ENCODE assay signal across 8 mouse cellular contexts in genomic region chr4:126131290-126132121, GRCm38 (mm10). TPM values are rescaled to one million over a fixed set of nuclear protein-coding genes. Genes with fewer than 3 reads are reported as not detected.
DNase-seq lines count a peak whose midpoint lies in the region; ATAC-seq and TF ChIP-seq lines count a peak whose summit lies in the region.

No protein-coding gene starts in this region.

- H3K27ac ChIP-seq in forebrain, postnatal 0 days (ENCODE audit: low read depth, low read length) = peak overlapping the region; percentile 64
- peak overlapping the region; percentile 65 for H3K27ac ChIP-seq in intestine, embryonic 16.5 days (ENCODE audit: low read length)
- peak overlapping the region; percentile 58 for H3K27ac ChIP-seq in limb, embryonic 13.5 days

- no peaks in the 10 kb centered on the region for H3K9me3 ChIP-seq in forebrain, postnatal 0 days (ENCODE audit: low read length)
- no peaks in the 10 kb centered on the region for H3K9me3 ChIP-seq in intestine, embryonic 16.5 days (ENCODE audit: control insufficient read depth, low read length)
- no peaks in the 10 kb centered on the region for H3K9me3 ChIP-seq in limb, embryonic 13.5 days

- peak; percentile 88 to 91 for DNase-seq in cerebellum, postnatal 10 days
- no peak for DNase-seq in cerebellum, adult 11 months
- DNase-seq in adrenal gland, adult 2 months = peak; percentile 83
- peak; percentile 75 for DNase-seq in forebrain, postnatal 0 days
- peak; percentile 61 to 69 for DNase-seq in monocyte, adult 2 months (ENCODE audit: low read depth in 1 of 2, low spot score in 2 of 2)
- DNase-seq in spleen, postnatal 4 days (ENCODE audit: low spot score in 2 of 2) = no peak

- peak; percentile 91 for ATAC-seq in forebrain, postnatal 0 days
- ATAC-seq in intestine, embryonic 16.5 days = peak; percentile 61
- peak; percentile 49; the same call in 1 of the 2 replicates for ATAC-seq in limb, embryonic 13.5 days (ENCODE audit: low FRiP score, low read depth)

- no peak overlapping the region for H3K4me3 ChIP-seq in forebrain, postnatal 0 days (ENCODE audit: low read depth, low read length)
- no peak overlapping the region for H3K4me3 ChIP-seq in intestine, embryonic 16.5 days (ENCODE audit: low read length)
- H3K4me3 ChIP-seq in limb, embryonic 13.5 days = no peak overlapping the region

- no peak overlapping the region for H3K4me2 ChIP-seq in forebrain, postnatal 0 days (ENCODE audit: low read depth)
- H3K4me2 ChIP-seq in intestine, embryonic 16.5 days (ENCODE audit: low read depth, low read length) = no peak overlapping the region
- H3K4me2 ChIP-seq in limb, embryonic 13.5 days (replicated peaks) = no peak overlapping the region

- no peaks in the 10 kb centered on the region for H3K27me3 ChIP-seq in forebrain, postnatal 0 days (ENCODE audit: insufficient read depth, low read length)
- no peaks in the 10 kb centered on the region for H3K27me3 ChIP-seq in intestine, embryonic 16.5 days (replicated peaks; ENCODE audit: control insufficient read depth, insufficient read depth, low read length)
- no peaks in the 10 kb centered on the region for H3K27me3 ChIP-seq in limb, embryonic 13.5 days

- 0 out of 2 replicates have a peak, but pooled peaks have one; percentile 10 for TF ChIP-seq CTCF in forebrain, postnatal 0 days (IDR thresholded peaks at IDR 0.05; ENCODE audit: low read depth)

- peaks cover 45% of the 10 kb centered on the region for H3K36me3 ChIP-seq in forebrain, postnatal 0 days (ENCODE audit: insufficient read depth)
- peaks cover 25% of the 10 kb centered on the region for H3K36me3 ChIP-seq in intestine, embryonic 16.5 days (ENCODE audit: control insufficient read depth, insufficient read depth, low read length)
- peaks cover 81% of the 10 kb centered on the region for H3K36me3 ChIP-seq in limb, embryonic 13.5 days

- H3K4me1 ChIP-seq in forebrain, postnatal 0 days (ENCODE audit: insufficient read depth) = peaks cover 3% of the 10 kb centered on the region; the same call in 1 of the 2 replicates
- H3K4me1 ChIP-seq in intestine, embryonic 16.5 days (ENCODE audit: control insufficient read depth, insufficient read depth, low read length) = peaks cover 22% of the 10 kb centered on the region
- peaks cover 38% of the 10 kb centered on the region for H3K4me1 ChIP-seq in limb, embryonic 13.5 days

- WGBS in forebrain, postnatal 0 days = 57% methylated on average over 10 of the region's 10 CpGs
- WGBS in intestine, embryonic 16.5 days = 53% methylated on average over 10 of the region's 10 CpGs
- WGBS in limb, embryonic 13.5 days = 52% methylated on average over 10 of the region's 10 CpGs

- no peak overlapping the region for H3K9ac ChIP-seq in forebrain, postnatal 0 days
- no peak overlapping the region for H3K9ac ChIP-seq in intestine, embryonic 16.5 days (ENCODE audit: low read depth, low read length)
- 0 out of 2 replicates have a peak overlapping the region, but pooled peaks have one; percentile 6 for H3K9ac ChIP-seq in limb, embryonic 13.5 days

RNA-seq across cellular contexts. Expression of gene Eva1b, which starts 16.0 kb away (rescaled TPM):
- 10 to 100 TPM; 13.3 to 35.0 TPM for total RNA-seq in adrenal gland, adult 2 months (2021)
- polyA plus RNA-seq in adrenal gland, adult 2 months (2012; rRNA removed) = 111 and 156 TPM in 2 replicates
- 12.9 and 14.4 TPM in 2 replicates for total RNA-seq in forebrain, postnatal 0 days (2014; rRNA removed)
- polyA plus RNA-seq in forebrain, postnatal 0 days (2015; fragmentation: Nextera tagmentation; extraction: Ambion mirVana) = 10.6 and 12.6 TPM in 2 replicates
- 34.7 and 35.4 TPM in 2 replicates for polyA plus RNA-seq in intestine, embryonic 16.5 days (2015; fragmentation: Nextera tagmentation; extraction: Ambion mirVana)
- polyA plus RNA-seq in limb, embryonic 13.5 days (2015; fragmentation: Nextera tagmentation; extraction: Ambion mirVana) = 74.5 and 77.5 TPM in 2 replicates

RNA-seq across cellular contexts. Expression of gene Stk40, which starts 27.7 kb away (rescaled TPM):
- total RNA-seq in adrenal gland, adult 2 months (2021) = 10 to 100 TPM; 43.0 to 56.0 TPM
- 33.2 and 33.5 TPM in 2 replicates for polyA plus RNA-seq in adrenal gland, adult 2 months (2012; rRNA removed)
- 11.7 and 19.6 TPM in 2 replicates for total RNA-seq in forebrain, postnatal 0 days (2014; rRNA removed)
- polyA plus RNA-seq in forebrain, postnatal 0 days (2015; fragmentation: Nextera tagmentation; extraction: Ambion mirVana) = 13.3 and 14.9 TPM in 2 replicates
- 26.1 and 28.5 TPM in 2 replicates for polyA plus RNA-seq in intestine, embryonic 16.5 days (2015; fragmentation: Nextera tagmentation; extraction: Ambion mirVana)
- polyA plus RNA-seq in limb, embryonic 13.5 days (2015; fragmentation: Nextera tagmentation; extraction: Ambion mirVana) = 38.7 and 39.0 TPM in 2 replicates

RNA-seq across cellular contexts. Expression of gene Sh3d21, which starts 31.8 kb away (rescaled TPM):
- total RNA-seq in adrenal gland, adult 2 months (2021) = 1 to 10 TPM; 2.5 to 3.2 TPM
- 1.4 and 1.8 TPM in 2 replicates for polyA plus RNA-seq in adrenal gland, adult 2 months (2012; rRNA removed)
- total RNA-seq in forebrain, postnatal 0 days (2014; rRNA removed) = 1.0 and 2.1 TPM in 2 replicates
- polyA plus RNA-seq in forebrain, postnatal 0 days (2015; fragmentation: Nextera tagmentation; extraction: Ambion mirVana) = 1.4 and 1.7 TPM in 2 replicates
- polyA plus RNA-seq in intestine, embryonic 16.5 days (2015; fragmentation: Nextera tagmentation; extraction: Ambion mirVana) = 13.2 and 13.9 TPM in 2 replicates
- polyA plus RNA-seq in limb, embryonic 13.5 days (2015; fragmentation: Nextera tagmentation; extraction: Ambion mirVana) = 9.3 and 10.5 TPM in 2 replicates

RNA-seq across cellular contexts. Expression of gene Lsm10, which starts 35.1 kb away (rescaled TPM):
- 10 to 100 TPM; 23.4 to 30.7 TPM for total RNA-seq in adrenal gland, adult 2 months (2021)
- 29.3 and 32.5 TPM in 2 replicates for polyA plus RNA-seq in adrenal gland, adult 2 months (2012; rRNA removed)
- 36.1 and 37.1 TPM in 2 replicates for total RNA-seq in forebrain, postnatal 0 days (2014; rRNA removed)
- polyA plus RNA-seq in forebrain, postnatal 0 days (2015; fragmentation: Nextera tagmentation; extraction: Ambion mirVana) = 54.5 and 59.5 TPM in 2 replicates
- 54.8 and 57.5 TPM in 2 replicates for polyA plus RNA-seq in intestine, embryonic 16.5 days (2015; fragmentation: Nextera tagmentation; extraction: Ambion mirVana)
- polyA plus RNA-seq in limb, embryonic 13.5 days (2015; fragmentation: Nextera tagmentation; extraction: Ambion mirVana) = 44.7 and 46.3 TPM in 2 replicates

Comparison
In these comparisons a context has a peak if more than half of its experiments do, and no peak if none do; other contexts are left out.
1. DNase-seq: peak in cerebellum, postnatal 10 days (2 of 2), adrenal gland, adult 2 months (single experiment), forebrain, postnatal 0 days (single experiment) and monocyte, adult 2 months (2 of 2); none in cerebellum, adult 11 months (single experiment) and spleen, postnatal 4 days (0 of 2).
2. Peak in every context shown above with its lines, with median percentiles within 50 percentile points of each other: ATAC-seq and H3K27ac ChIP-seq.